Mouse (Mus musculus) hindbrain, embryonic 11.5 days (tissue): ENCODE data around the gene Tnfaip2. TPM values are rescaled to one million over a fixed set of nuclear protein-coding genes. Genes with fewer than 3 reads are reported as not detected.

Source experiments
- ATAC-seq: fragments of 200-750 bp; cut with Nextera tagmentation; 2 replicates; pipeline ENCODE4 v1.8.0; 2017; ENCODE audit warnings: mild to moderate bottlenecking, moderate TSS enrichment, moderate library complexity; ENCODE audit not compliant: low FRiP score
- DNase-seq: peaks from one replicate; pipeline ENCODE4 v3.0.0-alpha.2; 2015; ENCODE audit warnings: low spot score
- H3K27ac ChIP-seq: fragments of 300-500 bp; sonication (generic); 2 replicates; pipeline ENCODE4 v1.5.1; 2014; ENCODE audit warnings: mild to moderate bottlenecking, low read depth, low read length
- H3K27me3 ChIP-seq: fragments of 300-500 bp; sonication (generic); 2 replicates; pipeline ENCODE4 v1.6.1; 2014; ENCODE audit warnings: mild to moderate bottlenecking, low read length, moderate library complexity, mixed read lengths; ENCODE audit not compliant: control insufficient read depth, insufficient read depth
- H3K36me3 ChIP-seq: fragments of 300-500 bp; sonication (generic); 2 replicates; pipeline ENCODE4 v1.6.1; 2014; ENCODE audit warnings: mild to moderate bottlenecking, low read length, moderate library complexity, mixed read lengths; ENCODE audit not compliant: control insufficient read depth, insufficient read depth
- H3K4me1 ChIP-seq: fragments of 300-500 bp; sonication (generic); replicated peaks from 2 replicates; pipeline ENCODE4 v1.6.1; 2014; ENCODE audit warnings: low read length, mixed read lengths; ENCODE audit not compliant: control insufficient read depth, insufficient read depth
- H3K4me2 ChIP-seq: fragments of 300-500 bp; sonication (generic); replicated peaks from 2 replicates; pipeline ENCODE4 v1.6.1; 2014; ENCODE audit warnings: mild to moderate bottlenecking, low read depth, low read length
- H3K4me3 ChIP-seq: fragments of 300-500 bp; sonication (generic); 2 replicates; pipeline ENCODE4 v1.5.1; 2014; ENCODE audit warnings: low read depth, low read length
- H3K9ac ChIP-seq: fragments of 300-500 bp; sonication (generic); 2 replicates; pipeline ENCODE4 v1.6.1; 2014; ENCODE audit warnings: low read depth, low read length
- H3K9me3 ChIP-seq: fragments of 300-500 bp; sonication (generic); 2 replicates; pipeline ENCODE4 v1.6.1; 2016; ENCODE audit warnings: low read length; ENCODE audit not compliant: control insufficient read depth
- WGBS: fragments of 180-500 bp; shearing (Covaris S2); extraction: QIAGEN DNeasy Blood & Tissue Kit; methylation state at CpG from one replicate; pipeline ENCODE4 v1.1.7; 2014; 5-methylcytosine and 5-hydroxymethylcytosine counted together
- polyA plus RNA-seq: library from polyadenylated mRNA; unstranded; fragments of >200 nt; fragmentation: Nextera tagmentation; extraction: Ambion mirVana; gene quantifications from 2 replicates; pipeline ENCODE4 v1.2.1, GENCODE M21; 2014

Tnfaip2 gene
- polyA plus RNA-seq, 1 experiment from 2014 or later, result 1.9 TPM

DNA sequence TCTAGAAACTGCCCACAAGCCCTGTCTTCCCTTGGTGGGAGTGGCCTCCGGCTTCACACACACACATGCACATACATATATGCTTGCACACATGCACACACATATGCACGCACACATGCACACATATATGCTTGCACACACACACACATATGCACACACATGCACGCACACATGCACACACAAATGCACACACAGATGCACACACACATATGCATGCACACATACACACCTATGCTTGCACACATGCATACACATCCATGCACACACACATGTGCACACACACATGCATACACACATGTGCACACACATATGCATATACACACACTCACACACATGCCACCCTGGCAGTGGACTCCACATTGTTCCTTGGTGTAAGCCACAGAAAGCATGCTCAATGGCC, 32.1 kb downstream of the Tnfaip2 start:
- Histone ChIP-seq H3K27me3 (no peaks in the 10 kb centered on the region; the same call in 1 of the 2 replicates), H3K4me2 (no peak overlapping the region), H3K9me3 (no peaks in the 10 kb centered on the region), H3K4me1 (no peaks in the 10 kb centered on the region), H3K4me3 (no peak overlapping the region), H3K9ac (no peak overlapping the region), H3K27ac (no peak overlapping the region), H3K36me3 (no peaks in the 10 kb centered on the region)
- DNase-seq (no peak), ATAC-seq (no peak)
- 93% methylated on average over 3 of the region's 3 CpGs for WGBS

DNA sequence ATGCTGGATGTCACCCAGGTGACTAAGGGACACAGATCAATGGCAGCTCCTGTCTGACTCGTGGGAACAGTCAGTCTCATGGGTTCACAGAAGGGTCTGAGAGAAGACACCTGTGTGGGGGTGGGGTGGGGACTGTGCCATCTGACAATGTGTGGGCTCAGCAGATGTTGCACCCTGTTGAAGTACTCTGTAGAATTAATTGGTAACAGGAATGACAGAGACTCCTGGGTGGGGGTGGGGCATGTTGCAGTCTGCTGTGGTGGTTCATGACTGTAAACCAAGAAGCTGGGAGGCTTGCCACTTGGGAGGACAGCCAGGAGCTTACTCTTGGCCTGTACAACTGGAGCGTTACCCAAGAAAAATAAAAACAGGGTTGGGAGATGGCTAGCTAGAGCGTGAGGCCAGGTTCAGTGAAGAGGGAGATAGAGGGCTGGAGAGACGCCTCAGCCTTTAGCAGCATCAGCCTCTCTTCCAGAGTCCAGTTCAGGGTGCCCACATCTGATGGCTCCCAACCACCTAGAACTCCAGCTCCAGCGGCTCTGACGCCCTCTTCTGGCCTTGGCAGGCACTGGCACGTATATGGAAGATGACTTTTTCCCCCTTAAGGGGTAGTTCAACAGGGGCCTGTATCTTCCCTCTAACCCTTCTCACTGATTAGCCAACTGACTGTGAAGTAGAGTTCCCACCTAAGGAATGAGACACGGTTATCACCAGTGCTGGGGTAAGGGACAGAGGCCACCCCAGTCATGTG, 32.8 kb downstream of the Tnfaip2 start:
- 58% methylated on average over 8 of the region's 8 CpGs for WGBS

DNA sequence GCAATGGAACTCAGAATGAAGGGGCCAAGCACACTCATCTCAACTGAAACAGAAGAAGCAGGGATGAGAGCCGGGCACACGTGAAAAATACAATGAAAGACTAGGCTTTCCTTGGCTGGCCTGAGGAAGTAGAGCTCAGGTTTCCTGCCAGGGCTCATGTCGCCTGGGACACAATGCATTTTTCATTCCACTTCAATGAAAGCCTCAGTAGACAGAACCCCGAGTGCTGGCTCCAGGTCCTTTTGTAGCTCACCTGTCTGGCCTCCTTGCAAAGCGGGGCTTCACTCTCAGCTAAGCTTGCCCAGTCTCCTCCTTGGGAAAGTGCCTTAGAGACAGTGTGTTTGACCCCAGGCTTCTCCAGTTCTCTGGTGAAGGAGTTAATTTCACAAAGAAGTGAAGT, 36.7 kb downstream of the Tnfaip2 start:
- H3K4me2 ChIP-seq, result no peak overlapping the region
- no peak overlapping the region for H3K9ac ChIP-seq
- no peak overlapping the region for H3K4me3 ChIP-seq
- H3K36me3 ChIP-seq, result no peaks in the 10 kb centered on the region
- H3K27ac ChIP-seq, result no peak overlapping the region
- no peaks in the 10 kb centered on the region; the same call in 1 of the 2 replicates for H3K27me3 ChIP-seq
- no peak for ATAC-seq
- no peaks in the 10 kb centered on the region for H3K4me1 ChIP-seq
- WGBS, result 57% methylated on average over 5 of the region's 5 CpGs
- H3K9me3 ChIP-seq, result no peaks in the 10 kb centered on the region
- DNase-seq, result no peak

More for the DNA sequence above, 32.8 kb downstream of the Tnfaip2 start:
- no peaks in the 10 kb centered on the region for H3K4me1 ChIP-seq
- no peak overlapping the region for H3K4me2 ChIP-seq
- no peak for ATAC-seq
- H3K36me3 ChIP-seq, result no peaks in the 10 kb centered on the region
- DNase-seq, result no peak
- H3K27ac ChIP-seq, result no peak overlapping the region
- H3K9me3 ChIP-seq, result no peaks in the 10 kb centered on the region
- no peak overlapping the region for H3K9ac ChIP-seq
- H3K27me3 ChIP-seq, result no peaks in the 10 kb centered on the region
- no peak overlapping the region for H3K4me3 ChIP-seq

DNA sequence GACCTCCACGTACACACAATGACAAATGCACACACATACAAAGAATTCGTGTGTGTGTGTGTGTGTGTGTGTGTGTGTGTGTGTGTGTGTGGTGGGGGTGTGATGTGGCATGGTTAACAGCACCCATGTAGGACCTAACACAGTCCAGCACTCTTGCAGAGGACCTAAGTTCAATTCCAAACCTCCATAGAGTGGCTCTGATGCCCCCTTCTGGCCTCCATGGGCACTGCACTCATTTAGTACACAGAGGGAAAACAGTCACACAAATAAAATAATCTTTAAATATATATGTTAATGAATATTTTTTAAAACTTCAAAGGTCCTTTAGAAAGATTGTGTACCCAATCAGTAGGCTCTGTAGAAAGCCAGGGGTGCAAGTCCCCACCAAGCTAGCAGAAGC, 37.6 kb downstream of the Tnfaip2 start:
- H3K27ac ChIP-seq, result no peak overlapping the region
- ATAC-seq (no peak), DNase-seq (peak; percentile 61)
- H3K9ac ChIP-seq, result no peak overlapping the region
- no peaks in the 10 kb centered on the region; the same call in 1 of the 2 replicates for H3K4me1 ChIP-seq
- no peaks in the 10 kb centered on the region for H3K9me3 ChIP-seq
- 77% methylated on average over 2 of the region's 2 CpGs for WGBS
- H3K4me3 ChIP-seq, result no peak overlapping the region
- no peak overlapping the region for H3K4me2 ChIP-seq
- H3K36me3 ChIP-seq, result no peaks in the 10 kb centered on the region
- peaks cover 10% of the 10 kb centered on the region for H3K27me3 ChIP-seq

DNA sequence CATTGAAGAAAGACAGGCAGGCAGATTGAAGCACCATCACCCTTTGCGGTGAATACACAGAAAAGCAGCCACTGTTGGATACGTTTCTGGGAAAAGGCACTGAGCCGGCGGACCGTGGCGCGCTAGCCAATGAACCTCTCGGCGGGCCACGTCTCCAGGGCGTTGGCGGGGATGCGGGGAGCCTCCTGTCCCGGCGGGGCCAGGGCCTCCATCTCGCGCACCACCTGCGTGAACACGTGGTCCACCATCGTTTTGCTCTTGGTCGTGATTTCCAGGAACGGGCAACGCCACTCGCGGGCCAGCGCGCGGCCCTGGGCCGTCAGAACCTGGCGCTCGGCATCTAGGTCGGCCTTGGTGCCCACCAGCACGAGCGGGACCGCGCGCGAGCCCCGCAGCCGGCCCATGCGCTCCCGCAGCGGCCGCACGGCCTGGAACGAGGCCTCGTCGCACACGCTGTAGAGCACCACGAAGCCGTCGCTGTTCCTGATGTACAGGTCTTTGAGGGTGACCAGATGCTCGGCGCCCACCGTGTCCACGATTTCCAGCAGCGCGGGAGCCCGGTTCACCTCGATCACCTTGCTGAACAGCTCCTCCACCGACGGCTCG, 42.9 kb downstream of the Tnfaip2 start:
- 2% methylated on average over 63 of the region's 63 CpGs for WGBS
- DNase-seq, result peak; percentile 56
- ATAC-seq, result 0 out of 2 replicates have a peak, but pooled peaks have one; percentile 50

DNA sequence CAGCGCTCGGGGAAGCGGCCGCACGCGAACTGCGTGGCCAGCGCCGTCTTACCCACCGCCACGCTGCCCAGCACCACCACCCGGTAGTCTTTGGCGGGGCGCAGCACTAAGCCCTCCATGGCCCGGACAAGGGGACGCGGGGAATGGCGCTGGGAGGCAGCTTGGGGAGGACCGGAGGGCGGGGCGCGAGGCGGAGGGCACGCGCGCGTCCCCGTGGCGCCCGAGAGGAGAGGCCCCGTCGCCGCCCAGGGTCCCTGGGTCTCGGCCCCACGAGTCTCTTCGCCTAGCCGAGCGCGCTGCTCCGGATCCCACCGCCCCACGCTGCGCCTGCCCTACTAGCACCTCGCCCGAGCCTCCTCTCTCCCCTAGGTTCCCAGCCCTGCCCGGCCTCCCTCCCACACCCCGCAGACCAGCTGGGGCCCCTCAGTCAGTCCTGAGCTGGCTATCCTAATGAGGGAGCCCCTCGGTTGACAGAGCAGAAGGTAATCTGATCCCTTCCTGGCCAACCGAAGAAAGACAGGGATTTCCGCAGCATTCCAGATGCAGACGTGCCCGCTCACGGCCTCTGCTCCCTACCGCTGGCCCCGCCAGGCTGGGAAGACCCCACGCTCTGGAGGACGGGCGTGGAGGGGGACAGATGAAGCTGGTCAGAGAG, 43.5 kb downstream of the Tnfaip2 start, which contains the start of gene Gm266:
Gene Gm266, minus strand, starts transcription at position 172 of the 655 bp plus-strand sequence.
- peaks cover 6% of the 10 kb centered on the region; the same call in 1 of the 2 replicates for H3K4me1 ChIP-seq
- H3K27ac ChIP-seq, result peak within 1 kb of the TSS; percentile 17; the same call in 1 of the 2 replicates
- H3K27me3 ChIP-seq, result peaks cover 38% of the 10 kb centered on the region
- peak within 1 kb of the TSS; percentile 65 for H3K4me2 ChIP-seq
- H3K9me3 ChIP-seq, result no peaks in the 10 kb centered on the region
- DNase-seq (peak; percentile 68), ATAC-seq (peak; percentile 77)
- under 1% methylated on average over 55 of the region's 58 CpGs for WGBS
- H3K36me3 ChIP-seq, result no peaks in the 10 kb centered on the region
- H3K4me3 ChIP-seq, result peak within 1 kb of the TSS; percentile 38
- H3K9ac ChIP-seq, result peak within 1 kb of the TSS; percentile 50

More for the DNA sequence above, 42.9 kb downstream of the Tnfaip2 start:
- H3K4me1 ChIP-seq, result peaks cover 6% of the 10 kb centered on the region; the same call in 1 of the 2 replicates
- H3K9me3 ChIP-seq, result no peaks in the 10 kb centered on the region
- H3K27me3 ChIP-seq, result peaks cover 38% of the 10 kb centered on the region
- no peaks in the 10 kb centered on the region for H3K36me3 ChIP-seq
- H3K4me3 ChIP-seq, result peak overlapping the region; percentile 38
- H3K9ac ChIP-seq, result peak overlapping the region; percentile 50
- H3K4me2 ChIP-seq, result peak overlapping the region; percentile 65
- H3K27ac ChIP-seq, result peak overlapping the region; percentile 17; the same call in 1 of the 2 replicates

DNA sequence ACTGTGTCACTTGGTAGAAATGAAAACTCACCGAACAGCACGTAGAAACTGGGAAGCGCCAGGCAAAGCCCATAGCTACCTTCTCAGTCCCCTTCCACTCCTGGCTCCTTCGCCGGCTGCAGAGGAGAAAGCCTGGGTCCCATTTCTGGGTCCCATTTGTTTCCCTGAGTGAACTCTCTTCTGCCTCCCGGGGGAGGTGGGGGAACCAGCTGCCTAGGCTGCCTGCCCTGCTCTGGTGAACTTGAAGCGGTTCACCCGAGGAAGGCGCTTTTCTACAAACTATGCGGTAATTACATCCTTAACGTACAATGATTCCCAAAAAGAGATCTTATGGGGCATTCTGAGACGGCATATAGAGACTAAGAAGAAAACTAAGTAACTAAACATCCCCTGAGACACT, 44.2 kb downstream of the Tnfaip2 start:
- Histone ChIP-seq H3K27ac (no peak overlapping the region), H3K27me3 (peaks cover 38% of the 10 kb centered on the region), H3K4me2 (peak overlapping the region; percentile 65), H3K9me3 (no peaks in the 10 kb centered on the region), H3K4me3 (peak overlapping the region; percentile 38), H3K9ac (no peak overlapping the region; the same call in 1 of the 2 replicates), H3K36me3 (no peaks in the 10 kb centered on the region), H3K4me1 (peaks cover 6% of the 10 kb centered on the region; the same call in 1 of the 2 replicates)
- DNase-seq (no peak), ATAC-seq (no peak)
- WGBS, result 4% methylated on average over 12 of the region's 12 CpGs

DNA sequence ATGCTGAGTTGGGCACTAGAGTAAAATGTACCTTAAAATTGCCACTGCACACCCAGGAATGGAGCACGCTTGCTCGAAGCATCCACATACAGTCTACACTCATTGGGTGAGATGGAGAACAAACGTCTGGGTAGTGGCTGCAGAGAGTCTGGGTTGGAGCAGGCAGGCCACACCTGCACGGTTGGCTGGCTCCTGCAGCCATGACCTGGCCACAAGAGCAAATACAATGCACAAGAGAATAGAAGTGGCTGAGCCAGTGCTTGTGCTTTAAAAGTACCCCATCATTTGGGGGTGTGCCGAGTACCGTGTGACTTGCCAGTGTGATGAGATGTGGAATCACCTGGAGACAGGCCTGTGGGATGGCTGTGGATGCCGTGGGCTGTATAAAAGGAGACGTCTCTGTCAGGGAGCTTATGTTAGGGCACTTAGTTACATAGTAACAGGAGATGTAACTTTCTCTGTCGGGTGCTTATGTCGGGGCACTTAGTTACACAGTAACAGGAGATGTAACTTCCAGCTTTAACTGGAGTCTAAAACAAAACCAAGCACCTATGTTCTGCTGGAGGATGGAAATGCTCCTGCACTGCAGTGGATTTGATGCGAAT, 47.1 kb downstream of the Tnfaip2 start:
- WGBS, result 64% methylated on average over 11 of the region's 11 CpGs
- Histone ChIP-seq H3K27ac (no peak overlapping the region), H3K4me2 (no peak overlapping the region), H3K9me3 (no peaks in the 10 kb centered on the region), H3K36me3 (no peaks in the 10 kb centered on the region), H3K27me3 (peaks cover 33% of the 10 kb centered on the region), H3K4me1 (peaks cover 6% of the 10 kb centered on the region; the same call in 1 of the 2 replicates), H3K9ac (no peak overlapping the region), H3K4me3 (no peak overlapping the region)
- ATAC-seq (no peak), DNase-seq (no peak)
